Mouse (Mus musculus): Measurements from ENCODE around the gene Prkci. TPM values are rescaled to one million over a fixed set of nuclear protein-coding genes. Genes with fewer than 3 reads are reported as not detected.

The Prkci gene
- polyA plus RNA-seq, 1 experiment, result 41.4 TPM

DNA sequence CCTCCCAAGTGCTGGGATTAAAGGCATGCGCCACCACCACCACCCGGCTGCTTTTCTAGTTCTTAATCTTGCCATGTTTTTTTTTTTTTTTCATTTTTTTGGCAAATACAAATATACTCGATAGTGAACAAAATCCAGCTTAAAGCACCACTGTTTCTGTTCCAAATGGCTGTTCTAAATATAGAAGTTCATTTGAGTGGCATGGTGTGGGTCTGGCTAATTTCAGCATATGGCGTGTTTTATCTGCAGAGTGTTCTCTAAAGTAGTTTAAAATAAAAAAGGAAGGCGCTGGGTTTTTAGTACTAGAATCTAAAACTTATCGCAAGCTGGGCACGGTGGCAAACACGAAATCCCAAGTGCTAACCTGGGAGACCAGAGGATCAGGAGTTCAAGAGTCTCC, 59.3 kb downstream of the Prkci start:
- TF ChIP-seq CTCF (IDR thresholded peaks at IDR 0.05; ENCODE audit: extremely low read depth, insufficient read depth, low read length) (no peak), POLR2A (IDR thresholded peaks at IDR 0.05; ENCODE audit: extremely low read depth, insufficient read depth, low read length) (no peak)
- Histone ChIP-seq H3K27ac (ENCODE audit: insufficient read depth, low read length) (no peak overlapping the region), H3K4me3 (ENCODE audit: insufficient read depth, low read length) (no peak overlapping the region), H3K4me1 (ENCODE audit: control insufficient read depth, insufficient read depth, low read length) (no peaks in the 10 kb centered on the region)

- no peak overlapping the region for H3K27ac ChIP-seq (ENCODE audit: insufficient read depth, low read length)
- no peaks in the 10 kb centered on the region for H3K4me1 ChIP-seq (ENCODE audit: control insufficient read depth, insufficient read depth, low read length)
- TF ChIP-seq CTCF (IDR thresholded peaks at IDR 0.05; ENCODE audit: extremely low read depth, insufficient read depth, low read length) (no peak), POLR2A (IDR thresholded peaks at IDR 0.05; ENCODE audit: extremely low read depth, insufficient read depth, low read length) (no peak)
- peak overlapping the region; percentile 78 for H3K4me3 ChIP-seq (ENCODE audit: insufficient read depth, low read length)
Observed at GRCm38 (mm10) chr3:31056047-31056650, 60.6 kb downstream of the Prkci start.

- H3K4me3 ChIP-seq (ENCODE audit: insufficient read depth, low read length), result peak overlapping the region; percentile 78
- TF ChIP-seq CTCF (IDR thresholded peaks at IDR 0.05; ENCODE audit: extremely low read depth, insufficient read depth, low read length) (peak; percentile 94), POLR2A (IDR thresholded peaks at IDR 0.05; ENCODE audit: extremely low read depth, insufficient read depth, low read length) (no peak)
- no peak overlapping the region for H3K27ac ChIP-seq (ENCODE audit: insufficient read depth, low read length)
- H3K4me1 ChIP-seq (ENCODE audit: control insufficient read depth, insufficient read depth, low read length), result no peaks in the 10 kb centered on the region
Observed at GRCm38 (mm10) chr3:31056651-31057627, 61.4 kb downstream of the Prkci start.

GRCm38 (mm10) chr3:31060745-31061102, 65.2 kb downstream of the Prkci start:
- TF ChIP-seq POLR2A (IDR thresholded peaks at IDR 0.05; ENCODE audit: extremely low read depth, insufficient read depth, low read length) (no peak), CTCF (IDR thresholded peaks at IDR 0.05; ENCODE audit: extremely low read depth, insufficient read depth, low read length) (no peak)
- Histone ChIP-seq H3K4me1 (ENCODE audit: control insufficient read depth, insufficient read depth, low read length) (no peaks in the 10 kb centered on the region), H3K4me3 (ENCODE audit: insufficient read depth, low read length) (no peak overlapping the region), H3K27ac (ENCODE audit: insufficient read depth, low read length) (no peak overlapping the region)

DNA sequence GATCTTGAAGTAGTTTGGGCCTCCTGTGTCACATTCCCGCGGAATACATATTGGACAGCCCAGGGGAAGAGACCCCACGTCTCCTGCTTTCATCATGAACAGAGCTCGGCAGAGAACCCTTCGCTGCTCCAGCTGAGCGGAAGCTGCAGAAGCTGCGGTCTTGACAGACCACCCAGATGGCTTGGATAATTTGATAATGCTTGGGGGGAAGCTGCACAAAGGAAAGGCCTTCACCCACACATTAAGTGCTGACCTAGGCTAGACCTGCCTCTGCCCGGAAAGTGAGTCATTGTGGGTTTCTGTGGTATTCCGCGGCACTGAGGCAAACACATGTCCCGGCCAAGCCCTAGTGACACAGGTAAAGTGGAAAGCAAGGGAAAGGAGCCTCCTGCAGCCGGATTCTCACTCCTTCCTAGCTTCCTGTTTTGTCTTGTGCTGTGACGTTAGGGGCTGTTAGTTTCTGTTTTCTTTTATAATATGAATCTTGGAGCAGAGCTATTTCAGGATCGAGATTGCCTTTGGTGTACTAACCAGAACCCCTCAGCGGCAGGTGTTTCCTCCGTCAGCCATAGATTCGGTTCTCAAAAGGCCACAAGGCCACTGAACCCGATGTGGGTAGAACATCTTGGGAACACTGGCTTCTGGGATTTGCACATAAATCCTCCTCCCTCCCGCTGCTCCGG, 65.7 kb downstream of the Prkci start:
- no peaks in the 10 kb centered on the region for H3K4me1 ChIP-seq (ENCODE audit: control insufficient read depth, insufficient read depth, low read length)
- no peak for TF ChIP-seq POLR2A (IDR thresholded peaks at IDR 0.05; ENCODE audit: extremely low read depth, insufficient read depth, low read length)
- no peak for TF ChIP-seq CTCF (IDR thresholded peaks at IDR 0.05; ENCODE audit: extremely low read depth, insufficient read depth, low read length)
- no peak overlapping the region for H3K27ac ChIP-seq (ENCODE audit: insufficient read depth, low read length)
- H3K4me3 ChIP-seq (ENCODE audit: insufficient read depth, low read length), result no peak overlapping the region

GRCm38 (mm10) chr3:31061786-31062120, 66.2 kb downstream of the Prkci start:
- Histone ChIP-seq H3K4me3 (ENCODE audit: insufficient read depth, low read length) (no peak overlapping the region), H3K27ac (ENCODE audit: insufficient read depth, low read length) (no peak overlapping the region), H3K4me1 (ENCODE audit: control insufficient read depth, insufficient read depth, low read length) (no peaks in the 10 kb centered on the region)
- TF ChIP-seq CTCF (IDR thresholded peaks at IDR 0.05; ENCODE audit: extremely low read depth, insufficient read depth, low read length) (0 out of 2 replicates have a peak, but pooled peaks have one; percentile 6), POLR2A (IDR thresholded peaks at IDR 0.05; ENCODE audit: extremely low read depth, insufficient read depth, low read length) (no peak)

DNA sequence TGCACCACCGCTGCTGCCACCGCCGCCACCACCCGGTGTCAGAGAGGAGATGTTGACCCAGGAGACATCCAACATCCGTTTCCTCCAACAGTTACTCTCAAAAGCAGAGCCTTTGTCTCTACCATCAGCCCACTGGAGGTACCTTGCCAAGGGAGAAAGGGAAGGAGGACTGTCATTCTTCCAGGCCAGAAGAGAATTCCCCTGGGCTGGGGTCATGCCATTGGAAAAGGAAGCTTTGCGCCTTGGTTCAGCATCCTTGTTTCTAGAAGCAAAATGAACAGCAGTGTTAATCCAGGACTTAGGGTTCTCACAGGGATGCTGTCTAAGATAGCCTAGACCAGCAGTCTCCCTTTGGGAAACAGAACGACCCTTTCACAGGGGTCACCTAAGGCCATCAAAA, 66.8 kb downstream of the Prkci start:
- no peak for TF ChIP-seq POLR2A (IDR thresholded peaks at IDR 0.05; ENCODE audit: extremely low read depth, insufficient read depth, low read length)
- no peak for TF ChIP-seq CTCF (IDR thresholded peaks at IDR 0.05; ENCODE audit: extremely low read depth, insufficient read depth, low read length)
- Histone ChIP-seq H3K4me3 (ENCODE audit: insufficient read depth, low read length) (no peak overlapping the region), H3K27ac (ENCODE audit: insufficient read depth, low read length) (no peak overlapping the region), H3K4me1 (ENCODE audit: control insufficient read depth, insufficient read depth, low read length) (no peaks in the 10 kb centered on the region)

GRCm38 (mm10) chr3:31068482-31068881, 72.9 kb downstream of the Prkci start:
- peaks cover 1% of the 10 kb centered on the region; the same call in 1 of the 2 replicates for H3K4me1 ChIP-seq (ENCODE audit: control insufficient read depth, insufficient read depth, low read length)
- TF ChIP-seq CTCF (IDR thresholded peaks at IDR 0.05; ENCODE audit: extremely low read depth, insufficient read depth, low read length), result no peak
- TF ChIP-seq POLR2A (IDR thresholded peaks at IDR 0.05; ENCODE audit: extremely low read depth, insufficient read depth, low read length), result no peak
- H3K27ac ChIP-seq (ENCODE audit: insufficient read depth, low read length), result no peak overlapping the region
- H3K4me3 ChIP-seq (ENCODE audit: insufficient read depth, low read length), result no peak overlapping the region

DNA sequence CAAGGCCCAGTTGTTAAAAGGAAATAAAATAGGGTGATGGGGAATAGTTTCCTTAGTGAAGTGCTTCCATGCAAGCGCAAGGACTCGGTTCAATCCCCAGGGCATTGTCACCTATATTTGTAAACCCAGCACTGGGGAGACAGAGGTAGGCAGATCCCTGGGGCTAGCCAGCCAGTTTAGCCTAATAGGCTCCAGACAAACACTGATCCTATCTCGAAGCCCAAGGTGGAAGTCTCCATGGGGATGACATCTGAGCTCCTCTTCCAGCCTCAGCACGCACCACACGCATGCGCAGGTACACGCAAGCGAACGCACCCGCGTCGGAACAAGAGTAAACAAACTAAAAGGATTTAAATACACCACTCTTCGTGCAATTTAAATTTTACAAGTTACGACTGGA, 76.3 kb downstream of the Prkci start:
- no peak for TF ChIP-seq POLR2A (IDR thresholded peaks at IDR 0.05; ENCODE audit: extremely low read depth, insufficient read depth, low read length)
- no peak for TF ChIP-seq CTCF (IDR thresholded peaks at IDR 0.05; ENCODE audit: extremely low read depth, insufficient read depth, low read length)
- Histone ChIP-seq H3K4me1 (ENCODE audit: control insufficient read depth, insufficient read depth, low read length) (peaks cover 1% of the 10 kb centered on the region; the same call in 1 of the 2 replicates), H3K4me3 (ENCODE audit: insufficient read depth, low read length) (no peak overlapping the region), H3K27ac (ENCODE audit: insufficient read depth, low read length) (no peak overlapping the region)
